Mouse (Mus musculus) kidney, adult 18-20 months (tissue): Measurements from ENCODE around the gene Zfand2b.
A peak's percentile ranks its signal among the peaks of the same experiment; 100 is the strongest.

Source experiments
- DNase-seq: peaks from one replicate; pipeline ENCODE4 v3.0.0; 2021

The Zfand2b gene

GRCm38 (mm10) chr1:75168472-75169464, at the start of gene Zfand2b:
TSS of gene Zfand2b (plus strand) at chr1:75168646.
- DNase-seq: peak; percentile 99

- no peak for DNase-seq
Observed at GRCm38 (mm10) chr1:75122211-75122610, 46.2 kb upstream of the Zfand2b start.

- peak; percentile 98 for DNase-seq
Observed at GRCm38 (mm10) chr1:75124346-75125321, 43.8 kb upstream of the Zfand2b start, which contains the start of gene Nhej1. TSS of gene Nhej1 (minus strand) at chr1:75125200.

- DNase-seq: no peak
Observed at GRCm38 (mm10) chr1:75125418-75125817, 43.0 kb upstream of the Zfand2b start.

GRCm38 (mm10) chr1:75128641-75129040, 39.8 kb upstream of the Zfand2b start:
- no peak for DNase-seq

- peak; percentile 57 for DNase-seq
Observed at GRCm38 (mm10) chr1:75133421-75134207, 34.8 kb upstream of the Zfand2b start, which contains the start of gene Slc23a3. TSS of gene Slc23a3 (minus strand) at chr1:75133890.

GRCm38 (mm10) chr1:75136293-75136692, 32.2 kb upstream of the Zfand2b start:
- no peak for DNase-seq

- no peak for DNase-seq
Observed at GRCm38 (mm10) chr1:75136730-75137129, 31.7 kb upstream of the Zfand2b start.

GRCm38 (mm10) chr1:75138448-75138847, 30.0 kb upstream of the Zfand2b start:
- DNase-seq: no peak

GRCm38 (mm10) chr1:75140601-75141190, 27.8 kb upstream of the Zfand2b start:
- DNase-seq: peak; percentile 52

GRCm38 (mm10) chr1:75141486-75142190, 26.8 kb upstream of the Zfand2b start:
- DNase-seq: peak; percentile 83

GRCm38 (mm10) chr1:75142301-75143261, 25.9 kb upstream of the Zfand2b start, which contains the start of the genes Cnppd1 and Retreg2:
TSS of gene Cnppd1 (minus strand) at chr1:75142711.
TSS of gene Retreg2 (plus strand) at chr1:75142778.
- peak; percentile 98 for DNase-seq

- no peak for DNase-seq
Observed at GRCm38 (mm10) chr1:75145589-75145988, 22.9 kb upstream of the Zfand2b start.

- DNase-seq: peak; percentile 39
Observed at GRCm38 (mm10) chr1:75147411-75148135, 20.9 kb upstream of the Zfand2b start.

GRCm38 (mm10) chr1:75148727-75149126, 19.7 kb upstream of the Zfand2b start:
- DNase-seq: no peak

GRCm38 (mm10) chr1:75155837-75156236, 12.6 kb upstream of the Zfand2b start:
- DNase-seq: no peak

GRCm38 (mm10) chr1:75158990-75159389, 9.5 kb upstream of the Zfand2b start:
- no peak for DNase-seq

- no peak for DNase-seq
Observed at GRCm38 (mm10) chr1:75159540-75160255, 8.7 kb upstream of the Zfand2b start.
